Comparison of ENCODE assay signal across 9 mouse cellular contexts in genomic region chr10:127188079-127188453, GRCm38 (mm10). TPM values are rescaled to one million over a fixed set of nuclear protein-coding genes. Genes with fewer than 3 reads are reported as not detected.
DNase-seq lines count a peak whose midpoint lies in the region; ATAC-seq and TF ChIP-seq lines count a peak whose summit lies in the region.
"Had no signal": no experiment of that assay in that cellular context is flagged by ENCODE, and none has a peak within 500 bp of the region (broad histone marks: within the 10 kb centered on the region; RNA-seq: fewer than 3 reads in every experiment).

No protein-coding gene starts in this region.

- TF ChIP-seq CTCF in left cerebral cortex, adult 2 months (IDR thresholded peaks at IDR 0.05) = no peak

- peak overlapping the region; percentile 84 for H3K4me3 ChIP-seq in left cerebral cortex, adult 2 months
- H3K4me3 ChIP-seq in forebrain, embryonic 10.5 days = peak overlapping the region; percentile 90
- peak overlapping the region; percentile 76 for H3K4me3 ChIP-seq in limb, embryonic 12.5 days (replicated peaks)
- peak overlapping the region; percentile 62 for H3K4me3 ChIP-seq in stomach, embryonic 14.5 days (ENCODE audit: low read depth, low read length)

- H3K9ac ChIP-seq in limb, embryonic 12.5 days (replicated peaks) = peak overlapping the region; percentile 93
- H3K9ac ChIP-seq in stomach, embryonic 14.5 days (replicated peaks; ENCODE audit: low read depth, low read length) = peak overlapping the region; percentile 68

- H3K36me3 ChIP-seq in forebrain, embryonic 10.5 days (replicated peaks) = peaks cover 57% of the 10 kb centered on the region
- peaks cover 63% of the 10 kb centered on the region for H3K36me3 ChIP-seq in limb, embryonic 12.5 days
- H3K36me3 ChIP-seq in stomach, embryonic 14.5 days (ENCODE audit: control insufficient read depth, insufficient read depth, low read length) = peaks cover 2% of the 10 kb centered on the region; the same call in 1 of the 2 replicates

- H3K27ac ChIP-seq in left cerebral cortex, adult 2 months = peak overlapping the region; percentile 92
- peak overlapping the region; percentile 95 for H3K27ac ChIP-seq in forebrain, embryonic 10.5 days
- peak overlapping the region; percentile 96 for H3K27ac ChIP-seq in limb, embryonic 12.5 days
- peak overlapping the region; percentile 94 for H3K27ac ChIP-seq in stomach, embryonic 14.5 days (ENCODE audit: low read length)

- intact Hi-C loops in left cerebral cortex, adult 2 months (cut with DNase I) = loop anchor here (2.0 kb wide), 1 partner anchor 39 kb away; no protein-coding TSS in a partner anchor
- intact Hi-C loops in left cerebral cortex, postnatal 10 days (cut with DNase I) = no loop called here

- DNase-seq in left cerebral cortex, adult 2 months (ENCODE audit: extremely low spot score in 1 of 2, low spot score in 2 of 2) = no peak
- DNase-seq in left cerebral cortex, postnatal 10 days (ENCODE audit: extremely low spot score in 1 of 2, low spot score in 2 of 2) = no peak
- no peak for DNase-seq in forebrain, embryonic 10.5 days (ENCODE audit: extremely low spot score, low spot score)
- DNase-seq in left cerebral cortex, adult 8-10 months (ENCODE audit: low spot score in 2 of 2) = no peak
- no peak for DNase-seq in spleen, adult 12 weeks (ENCODE audit: low spot score)
- DNase-seq in thymus, postnatal 25 days = no peak
- DNase-seq: kidney, adult 11 months had no signal

- H3K27me3 ChIP-seq in forebrain, embryonic 10.5 days (ENCODE audit: poor library complexity, severe bottlenecking) = peaks cover 40% of the 10 kb centered on the region
- peaks cover 11% of the 10 kb centered on the region; the same call in 1 of the 2 replicates for H3K27me3 ChIP-seq in limb, embryonic 12.5 days
- H3K27me3 ChIP-seq in stomach, embryonic 14.5 days (ENCODE audit: control insufficient read depth, insufficient read depth, low read length) = no peaks in the 10 kb centered on the region

- H3K4me2 ChIP-seq in limb, embryonic 12.5 days = peak overlapping the region; percentile 98
- H3K4me2 ChIP-seq in stomach, embryonic 14.5 days (replicated peaks; ENCODE audit: low read depth, low read length) = peak overlapping the region; percentile 93

- WGBS in forebrain, embryonic 10.5 days = 1% methylated on average over 17 of the region's 21 CpGs
- WGBS in limb, embryonic 12.5 days = 1% methylated on average over 20 of the region's 21 CpGs
- 3% methylated on average over 11 of the region's 21 CpGs for WGBS in stomach, embryonic 14.5 days

- peak; percentile 16; the same call in 1 of the 2 replicates for ATAC-seq in limb, embryonic 12.5 days (ENCODE audit: insufficient number of reproducible peaks, insufficient read depth, low FRiP score, low TSS enrichment, low read depth)
- ATAC-seq in stomach, embryonic 14.5 days (ENCODE audit: insufficient number of reproducible peaks, insufficient read depth, low FRiP score, low read depth) = no peak

- H3K4me1 ChIP-seq in forebrain, embryonic 10.5 days = peaks cover 84% of the 10 kb centered on the region
- peaks cover 57% of the 10 kb centered on the region for H3K4me1 ChIP-seq in limb, embryonic 12.5 days (replicated peaks)
- peaks cover 16% of the 10 kb centered on the region; the same call in 1 of the 2 replicates for H3K4me1 ChIP-seq in stomach, embryonic 14.5 days (ENCODE audit: control insufficient read depth, insufficient read depth, low read length)

- peaks cover 5% of the 10 kb centered on the region; the same call in 1 of the 2 replicates for H3K9me3 ChIP-seq in forebrain, embryonic 10.5 days
- peaks cover 5% of the 10 kb centered on the region; the same call in 1 of the 2 replicates for H3K9me3 ChIP-seq in limb, embryonic 12.5 days
- H3K9me3 ChIP-seq in stomach, embryonic 14.5 days (ENCODE audit: control insufficient read depth, low read depth, low read length) = no peaks in the 10 kb centered on the region

RNA-seq across cellular contexts. Expression of gene Arhgef25, which starts 1.8 kb away (rescaled TPM):
- 100 to 1,000 TPM; 198 to 208 TPM for total RNA-seq in left cerebral cortex, adult 2 months (2021)
- 10 to 100 TPM; 65.2 to 69.1 TPM for total RNA-seq in left cerebral cortex, postnatal 10 days (2021)
- 23.7 and 25.7 TPM in 2 replicates for polyA plus RNA-seq in forebrain, embryonic 10.5 days (2016; fragmentation: Nextera tagmentation; extraction: Ambion mirVana)
- polyA plus RNA-seq in limb, embryonic 12.5 days (2016; fragmentation: Nextera tagmentation; extraction: Ambion mirVana) = 67.5 and 74.1 TPM in 2 replicates
- polyA plus RNA-seq in stomach, embryonic 14.5 days (2014; fragmentation: Nextera tagmentation; extraction: Ambion mirVana) = 64.0 and 71.1 TPM in 2 replicates
- 100 to 1,000 TPM; 153 to 178 (median 174) TPM for total RNA-seq in left cerebral cortex, adult 8-10 months (2022)

RNA-seq across cellular contexts. Expression of gene Dtx3, which starts 7.5 kb away (rescaled TPM):
- 100 to 1,000 TPM; 207 to 223 TPM for total RNA-seq in left cerebral cortex, adult 2 months (2021)
- total RNA-seq in left cerebral cortex, postnatal 10 days (2021) = 100 to 1,000 TPM; 182 to 185 TPM
- polyA plus RNA-seq in forebrain, embryonic 10.5 days (2016; fragmentation: Nextera tagmentation; extraction: Ambion mirVana) = 106 and 108 TPM in 2 replicates
- polyA plus RNA-seq in limb, embryonic 12.5 days (2016; fragmentation: Nextera tagmentation; extraction: Ambion mirVana) = 150 and 166 TPM in 2 replicates
- 123 and 125 TPM in 2 replicates for polyA plus RNA-seq in stomach, embryonic 14.5 days (2014; fragmentation: Nextera tagmentation; extraction: Ambion mirVana)
- 100 to 1,000 TPM; 211 to 218 (median 216) TPM for total RNA-seq in left cerebral cortex, adult 8-10 months (2022)

RNA-seq across cellular contexts. Expression of gene Slc26a10, which starts 7.6 kb away (rescaled TPM):
- 1 to 10 TPM; 3.8 TPM for total RNA-seq in left cerebral cortex, adult 2 months (2021)
- total RNA-seq in left cerebral cortex, postnatal 10 days (2021) = 1 to 10 TPM; 1.0 to 1.2 TPM
- polyA plus RNA-seq in forebrain, embryonic 10.5 days (2016; fragmentation: Nextera tagmentation; extraction: Ambion mirVana) = 1.9 and 2.0 TPM in 2 replicates
- 3.4 and 3.5 TPM in 2 replicates for polyA plus RNA-seq in limb, embryonic 12.5 days (2016; fragmentation: Nextera tagmentation; extraction: Ambion mirVana)
- polyA plus RNA-seq in stomach, embryonic 14.5 days (2014; fragmentation: Nextera tagmentation; extraction: Ambion mirVana) = 0.34 and 0.82 TPM in 2 replicates
- 1 to 10 TPM; 5.8 to 7.4 (median 6.9) TPM for total RNA-seq in left cerebral cortex, adult 8-10 months (2022)

RNA-seq across cellular contexts. Expression of gene B4galnt1, which starts 23.0 kb away (rescaled TPM):
- 100 to 1,000 TPM; 122 to 125 TPM for total RNA-seq in left cerebral cortex, adult 2 months (2021)
- 100 to 1,000 TPM; 105 to 107 TPM for total RNA-seq in left cerebral cortex, postnatal 10 days (2021)
- polyA plus RNA-seq in forebrain, embryonic 10.5 days (2016; fragmentation: Nextera tagmentation; extraction: Ambion mirVana) = 4.0 and 5.0 TPM in 2 replicates
- polyA plus RNA-seq in limb, embryonic 12.5 days (2016; fragmentation: Nextera tagmentation; extraction: Ambion mirVana) = 4.3 and 5.0 TPM in 2 replicates
- polyA plus RNA-seq in stomach, embryonic 14.5 days (2014; fragmentation: Nextera tagmentation; extraction: Ambion mirVana) = 27.7 and 29.4 TPM in 2 replicates
- 100 to 1,000 TPM; 105 to 118 (median 112) TPM for total RNA-seq in left cerebral cortex, adult 8-10 months (2022)

RNA-seq across cellular contexts. Expression of gene Pip4k2c, which starts 23.3 kb away (rescaled TPM):
- 100 to 1,000 TPM; 113 to 115 TPM for total RNA-seq in left cerebral cortex, adult 2 months (2021)
- total RNA-seq in left cerebral cortex, postnatal 10 days (2021) = 10 to 100 TPM; 42.2 to 47.4 TPM
- 21.3 and 21.4 TPM in 2 replicates for polyA plus RNA-seq in forebrain, embryonic 10.5 days (2016; fragmentation: Nextera tagmentation; extraction: Ambion mirVana)
- 27.3 and 28.0 TPM in 2 replicates for polyA plus RNA-seq in limb, embryonic 12.5 days (2016; fragmentation: Nextera tagmentation; extraction: Ambion mirVana)
- polyA plus RNA-seq in stomach, embryonic 14.5 days (2014; fragmentation: Nextera tagmentation; extraction: Ambion mirVana) = 22.7 and 22.9 TPM in 2 replicates
- 100 to 1,000 TPM; 104 to 112 (median 106) TPM for total RNA-seq in left cerebral cortex, adult 8-10 months (2022)
